ENCODE assay signal across 20 mouse cellular contexts in the genomic region with DNA sequence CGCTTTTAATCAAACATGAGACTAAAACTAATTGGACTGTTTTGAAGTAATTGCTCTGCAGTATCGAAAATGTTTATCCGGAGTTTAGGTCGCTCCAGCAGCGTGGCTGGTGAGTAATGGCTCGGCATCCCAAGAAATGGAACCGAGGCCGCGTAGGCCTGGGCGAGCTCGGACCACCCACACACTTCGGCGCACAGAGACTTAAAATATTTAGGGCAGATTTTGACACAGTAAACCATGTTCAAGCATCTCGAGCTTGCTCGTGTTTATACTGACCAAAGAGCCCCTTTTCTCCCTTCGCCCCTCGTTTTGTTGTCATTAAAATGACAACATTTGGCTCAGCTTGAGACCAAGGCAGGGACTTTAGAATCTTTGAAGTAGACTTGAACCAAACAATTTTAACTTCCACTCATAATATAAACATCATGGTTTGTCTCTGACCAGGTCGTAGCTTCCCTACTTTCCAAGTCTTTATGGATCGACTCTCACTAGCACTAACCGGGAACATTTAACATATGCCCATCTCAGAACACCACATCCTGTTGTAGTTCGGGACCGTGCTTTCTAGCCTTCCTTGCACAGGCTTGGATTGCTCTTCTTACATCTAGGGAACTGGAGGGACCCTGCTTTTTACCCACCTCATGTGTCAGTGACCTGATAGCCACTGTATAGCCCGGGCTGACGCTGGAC.
DNase-seq lines count a peak whose midpoint lies in the region; ATAC-seq lines count a peak whose summit lies in the region.
"Had no signal": no experiment of that assay in that cellular context is flagged by ENCODE, and none has a peak within 500 bp of the region (broad histone marks: within the 10 kb centered on the region; RNA-seq: fewer than 3 reads in every experiment).

No protein-coding gene starts in this region.

- H3K36me3 ChIP-seq in midbrain, embryonic 14.5 days (ENCODE audit: control insufficient read depth, insufficient read depth, low read length), result no peaks in the 10 kb centered on the region
- H3K36me3 ChIP-seq: embryonic facial prominence, embryonic 13.5 days; hindbrain, embryonic 10.5 days; limb, embryonic 12.5 days; midbrain, embryonic 13.5 days; neural tube, embryonic 15.5 days had no signal

- ATAC-seq in midbrain, embryonic 14.5 days (ENCODE audit: low FRiP score, low TSS enrichment), result no peak
- ATAC-seq: forebrain, postnatal 0 days; hindbrain, postnatal 0 days; midbrain, embryonic 13.5 days had no signal

- no peak overlapping the region for H3K4me3 ChIP-seq in midbrain, embryonic 14.5 days (replicated peaks; ENCODE audit: low read depth, low read length)
- H3K4me3 ChIP-seq: embryonic facial prominence, embryonic 13.5 days; hindbrain, embryonic 10.5 days; limb, embryonic 12.5 days; midbrain, embryonic 13.5 days; neural tube, embryonic 15.5 days had no signal

- H3K9ac ChIP-seq in midbrain, embryonic 14.5 days (replicated peaks; ENCODE audit: low read length), result no peak overlapping the region
- H3K9ac ChIP-seq: embryonic facial prominence, embryonic 13.5 days; forebrain, postnatal 0 days; limb, embryonic 12.5 days; liver, embryonic 14.5 days; midbrain, embryonic 13.5 days; neural tube, embryonic 15.5 days had no signal

- 92% methylated on average over 24 of the region's 24 CpGs for WGBS in midbrain, embryonic 14.5 days

- no peaks in the 10 kb centered on the region for H3K4me1 ChIP-seq in midbrain, embryonic 14.5 days (ENCODE audit: control insufficient read depth, insufficient read depth, low read length)
- H3K4me1 ChIP-seq: embryonic facial prominence, embryonic 13.5 days; hindbrain, embryonic 10.5 days; limb, embryonic 12.5 days; midbrain, embryonic 13.5 days; neural tube, embryonic 15.5 days had no signal

- H3K9me3 ChIP-seq in midbrain, embryonic 14.5 days (ENCODE audit: control insufficient read depth, low read length), result no peaks in the 10 kb centered on the region
- H3K9me3 ChIP-seq: embryonic facial prominence, embryonic 13.5 days; hindbrain, embryonic 10.5 days; limb, embryonic 12.5 days; midbrain, embryonic 13.5 days; neural tube, embryonic 15.5 days had no signal

- H3K4me2 ChIP-seq in midbrain, embryonic 14.5 days (ENCODE audit: low read length), result no peak overlapping the region
- H3K4me2 ChIP-seq: embryonic facial prominence, embryonic 13.5 days; limb, embryonic 12.5 days; midbrain, embryonic 13.5 days; neural tube, embryonic 15.5 days had no signal

- no peaks in the 10 kb centered on the region for H3K27me3 ChIP-seq in midbrain, embryonic 14.5 days (ENCODE audit: control insufficient read depth, insufficient read depth, low read length)
- H3K27me3 ChIP-seq: embryonic facial prominence, embryonic 13.5 days; limb, embryonic 12.5 days; midbrain, embryonic 13.5 days; neural tube, embryonic 15.5 days had no signal

- H3K27ac ChIP-seq in midbrain, embryonic 14.5 days (replicated peaks; ENCODE audit: low read depth, low read length), result no peak overlapping the region
- H3K27ac ChIP-seq: embryonic facial prominence, embryonic 13.5 days; hindbrain, embryonic 10.5 days; hindbrain, postnatal 0 days; limb, embryonic 12.5 days; liver, embryonic 14.5 days; midbrain, embryonic 13.5 days; neural tube, embryonic 15.5 days had no signal

- peak; percentile 43 to 60 for DNase-seq in kidney, postnatal 4 days
- DNase-seq in kidney, postnatal 14 days, result no peak
- DNase-seq in testis, postnatal 10 days (ENCODE audit: low spot score), result peak; percentile 38
- no peak for DNase-seq in testis, postnatal 14 days (ENCODE audit: low spot score)
- DNase-seq in lung, postnatal 4 days, result peak; percentile 53 to 78
- no peak for DNase-seq in midbrain, embryonic 14.5 days
- no peak for DNase-seq in cerebellum, adult 9-10 months
- DNase-seq: adrenal gland, adult 2 months; cerebellum, postnatal 10 days; forebrain, postnatal 0 days; gastrocnemius, postnatal 36 days; right cerebral cortex, postnatal 25 days; thymus, postnatal 25 days had no signal

Comparison
In these comparisons a context has a peak if more than half of its experiments do, and no peak if none do; other contexts are left out.
1. DNase-seq: peak in kidney, postnatal 4 days (2 of 2), testis, postnatal 10 days (single experiment) and lung, postnatal 4 days (2 of 2); none in kidney, postnatal 14 days (single experiment), testis, postnatal 14 days (single experiment), midbrain, embryonic 14.5 days (single experiment) and cerebellum, adult 9-10 months (single experiment).